ENCODE assay signal across 8 mouse cellular contexts in the genomic region with DNA sequence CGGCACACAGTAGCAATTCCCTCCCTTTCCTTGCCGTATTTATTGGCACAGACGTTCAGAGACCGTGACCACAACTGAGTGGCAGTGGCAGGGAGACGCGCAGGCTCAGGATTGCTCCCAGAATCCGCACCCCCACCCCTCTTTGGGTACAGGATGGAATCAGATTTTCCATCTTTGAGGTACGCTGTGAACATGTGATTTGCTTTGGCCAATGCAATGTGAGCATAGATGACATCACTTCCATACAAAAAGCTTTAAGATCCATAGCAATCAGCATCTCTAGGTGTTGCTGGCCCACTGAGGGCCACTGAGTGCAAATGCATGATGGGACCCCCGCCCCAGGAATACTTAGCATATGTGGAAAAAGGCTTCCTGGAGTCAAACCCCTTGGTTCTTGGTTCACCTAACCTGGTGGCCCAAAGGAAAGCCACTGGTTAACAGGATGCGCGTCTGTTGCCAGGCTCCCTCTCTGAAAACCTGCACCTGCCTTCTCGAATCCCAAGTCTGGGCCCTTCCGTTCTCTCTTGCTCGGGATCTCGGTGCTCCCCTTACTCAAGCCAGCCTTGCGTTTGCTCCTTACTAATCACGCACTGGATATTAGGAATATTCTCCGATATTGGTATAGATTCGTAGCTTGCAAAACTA. TPM values are rescaled to one million over a fixed set of nuclear protein-coding genes. Genes with fewer than 3 reads are reported as not detected.
DNase-seq lines count a peak whose midpoint lies in the region; ATAC-seq and TF ChIP-seq lines count a peak whose summit lies in the region.

No protein-coding gene starts in this region.

- ATAC-seq in forebrain, embryonic 11.5 days (replicated peaks; ENCODE audit: low FRiP score): peak; percentile 29; the same call in 1 of the 2 replicates
- no peak for ATAC-seq in intestine, embryonic 16.5 days
- ATAC-seq in liver, embryonic 14.5 days (ENCODE audit: insufficient read depth): no peak

- no peaks in the 10 kb centered on the region for H3K27me3 ChIP-seq in forebrain, embryonic 11.5 days (ENCODE audit: control insufficient read depth, insufficient read depth, low read length)
- H3K27me3 ChIP-seq in intestine, embryonic 16.5 days (replicated peaks; ENCODE audit: control insufficient read depth, insufficient read depth, low read length): no peaks in the 10 kb centered on the region
- H3K27me3 ChIP-seq in liver, embryonic 14.5 days (ENCODE audit: control insufficient read depth, insufficient read depth, low read length): no peaks in the 10 kb centered on the region; the same call in none of the 2 replicates

- H3K9me3 ChIP-seq in ES-E14 (ENCODE audit: control insufficient read depth, insufficient read depth, low read depth, low read length): no peaks in the 10 kb centered on the region
- no peaks in the 10 kb centered on the region for H3K9me3 ChIP-seq in forebrain, embryonic 11.5 days (ENCODE audit: control insufficient read depth, low read length)
- no peaks in the 10 kb centered on the region for H3K9me3 ChIP-seq in intestine, embryonic 16.5 days (ENCODE audit: control insufficient read depth, low read length)
- no peaks in the 10 kb centered on the region for H3K9me3 ChIP-seq in liver, embryonic 14.5 days (ENCODE audit: control insufficient read depth, low read length)

- no peaks in the 10 kb centered on the region for H3K36me3 ChIP-seq in ES-E14 (ENCODE audit: control insufficient read depth, insufficient read depth, low read length, poor library complexity, severe bottlenecking)
- no peaks in the 10 kb centered on the region for H3K36me3 ChIP-seq in forebrain, embryonic 11.5 days (ENCODE audit: control insufficient read depth, insufficient read depth, low read length)
- H3K36me3 ChIP-seq in intestine, embryonic 16.5 days (ENCODE audit: control insufficient read depth, insufficient read depth, low read length): no peaks in the 10 kb centered on the region
- H3K36me3 ChIP-seq in liver, embryonic 14.5 days (replicated peaks; ENCODE audit: control insufficient read depth, insufficient read depth, low read depth): no peaks in the 10 kb centered on the region

- peaks cover 2 to 10% of the 10 kb centered on the region in 2 experiments for H3K4me1 ChIP-seq in ES-E14 (ENCODE audit: control insufficient read depth in 2 of 2, insufficient read depth in 2 of 2, low read length in 2 of 2, poor library complexity in 1 of 2)
- H3K4me1 ChIP-seq in forebrain, embryonic 11.5 days (replicated peaks; ENCODE audit: control insufficient read depth, insufficient read depth, low read length): peaks cover 2% of the 10 kb centered on the region; the same call in 1 of the 2 replicates
- H3K4me1 ChIP-seq in intestine, embryonic 16.5 days (ENCODE audit: control insufficient read depth, insufficient read depth, low read length): peaks cover 14% of the 10 kb centered on the region
- H3K4me1 ChIP-seq in liver, embryonic 14.5 days (replicated peaks; ENCODE audit: control insufficient read depth in 2 of 2, insufficient read depth in 2 of 2, low read length in 1 of 2): peaks cover 0 to 8% of the 10 kb centered on the region in 2 experiments; a peak in 2 of 4 replicates

- peak overlapping the region; percentile 64 for H3K27ac ChIP-seq in ES-E14 (ENCODE audit: insufficient read depth, low read depth, low read length, poor library complexity, severe bottlenecking)
- no peak overlapping the region for H3K27ac ChIP-seq in forebrain, embryonic 11.5 days (ENCODE audit: low read depth, low read length)
- no peak overlapping the region for H3K27ac ChIP-seq in intestine, embryonic 16.5 days (ENCODE audit: low read length)
- H3K27ac ChIP-seq in liver, embryonic 14.5 days: no peak overlapping the region

- peak overlapping the region; percentile 57 for H3K9ac ChIP-seq in ES-E14 (ENCODE audit: insufficient read depth, low read depth, low read length, poor library complexity, severe bottlenecking)
- peak overlapping the region; percentile 61 for H3K9ac ChIP-seq in forebrain, embryonic 11.5 days (ENCODE audit: low read length)
- peak overlapping the region; percentile 37; the same call in 1 of the 2 replicates for H3K9ac ChIP-seq in intestine, embryonic 16.5 days (ENCODE audit: low read depth, low read length)
- no peak overlapping the region for H3K9ac ChIP-seq in liver, embryonic 14.5 days (replicated peaks)

- TF ChIP-seq EP300 in liver, embryonic 14.5 days (IDR thresholded peaks at IDR 0.05; ENCODE audit: low read depth): no peak

- H3K4me3 ChIP-seq in ES-E14 (ENCODE audit: insufficient read depth in 1 of 2, low read depth in 1 of 2, low read length in 2 of 2, poor library complexity in 1 of 2, severe bottlenecking in 1 of 2): peak overlapping the region; percentile 26 to 48
- H3K4me3 ChIP-seq in forebrain, embryonic 11.5 days (ENCODE audit: low read depth, low read length): peak overlapping the region; percentile 40
- peak overlapping the region; percentile 54 for H3K4me3 ChIP-seq in intestine, embryonic 16.5 days (ENCODE audit: low read length)
- H3K4me3 ChIP-seq in liver, embryonic 14.5 days (ENCODE audit: insufficient read depth in 1 of 2, low read depth in 2 of 2, low read length in 2 of 2): no peak overlapping the region

- no peak for TF ChIP-seq CTCF in liver, embryonic 14.5 days (IDR thresholded peaks at IDR 0.05; ENCODE audit: low read depth)

- H3K4me2 ChIP-seq in forebrain, embryonic 11.5 days (ENCODE audit: low read depth, low read length, severe bottlenecking): peak overlapping the region; percentile 50
- peak overlapping the region; percentile 66 for H3K4me2 ChIP-seq in intestine, embryonic 16.5 days (ENCODE audit: low read depth, low read length)
- H3K4me2 ChIP-seq in liver, embryonic 14.5 days (ENCODE audit: low read depth): peak overlapping the region; percentile 71

- intact Hi-C loops in heart, postnatal 36 days (cut with DNase I): loop anchor here (1.0 to 5.0 kb wide), 2 partner anchors 50 to 130 kb away; no protein-coding TSS in a partner anchor

- whole genome bisulfite sequencing in forebrain, embryonic 11.5 days: 31% methylated on average over 19 of the region's 19 CpGs
- 24% methylated on average over 19 of the region's 19 CpGs for WGBS in intestine, embryonic 16.5 days
- 30% methylated on average over 19 of the region's 19 CpGs for WGBS in liver, embryonic 14.5 days (ENCODE audit: insufficient replicate concordance)

- peak; percentile 22 to 41 for DNase-seq in heart, adult 9 months (ENCODE audit: low spot score in 2 of 2)
- DNase-seq in heart, postnatal 36 days: no peak
- DNase-seq in ES-E14 (ENCODE audit: low read depth, low spot score): no peak
- DNase-seq in forebrain, embryonic 11.5 days (ENCODE audit: low spot score): no peak
- DNase-seq in liver, embryonic 14.5 days (ENCODE audit: low read depth in 3 of 3, low spot score in 3 of 3): no peak
- DNase-seq in right cerebral cortex, postnatal 4 days: peak; percentile 70
- DNase-seq in thymus, postnatal 36 days: no peak

- in situ Hi-C loops in ES-E14 (cut with MboI; ENCODE audit: low sequenced_read_pairs in 2 of 2, unreplicated experiment in 2 of 2): no loop called here

TF ChIP-seq in ES-E14, 5 proteins besides CTCF, POLR2A, EP300 and RAD21:
- TF ChIP-seq MAFK (IDR thresholded peaks at IDR 0.05; ENCODE audit: insufficient read depth, low read depth, low read length) (no peak), CHD2 (IDR thresholded peaks at IDR 0.05; ENCODE audit: low read depth, low read length) (no peak), ZC3H11A (IDR thresholded peaks at IDR 0.05; ENCODE audit: borderline replicate concordance, low read depth, low read length) (no peak), HCFC1 (IDR thresholded peaks at IDR 0.05; ENCODE audit: borderline replicate concordance, insufficient read depth, low read length) (no peak)

RNA-seq across cellular contexts. Expression of a gene that starts 8.7 kb away (rescaled TPM):
- 1 to 10 TPM; 7.7 to 7.8 TPM for total RNA-seq in heart, postnatal 36 days (2021)
- total RNA-seq in ES-E14 (2012; rRNA removed): 39.9 and 42.4 TPM in 2 replicates
- 10.0 and 10.6 TPM in 2 replicates for polyA plus RNA-seq in forebrain, embryonic 11.5 days (2014; fragmentation: Nextera tagmentation; extraction: Ambion mirVana)
- 12.9 and 16.2 TPM in 2 replicates for polyA plus RNA-seq in intestine, embryonic 16.5 days (2015; fragmentation: Nextera tagmentation; extraction: Ambion mirVana)
- 23.5 and 29.8 TPM in 2 replicates for polyA plus RNA-seq in liver, embryonic 14.5 days (2012; rRNA removed)
- 34.3 and 35.9 TPM in 2 replicates for polyA plus RNA-seq in liver, embryonic 14.5 days (2014; fragmentation: Nextera tagmentation; extraction: Ambion mirVana)

RNA-seq across cellular contexts. Expression of a gene that starts 48.3 kb away (rescaled TPM):
- total RNA-seq in heart, postnatal 36 days (2021): 10 to 100 TPM; 25.8 to 29.7 TPM
- total RNA-seq in ES-E14 (2012; rRNA removed): 28.2 and 30.1 TPM in 2 replicates
- polyA plus RNA-seq in forebrain, embryonic 11.5 days (2014; fragmentation: Nextera tagmentation; extraction: Ambion mirVana): 31.2 and 32.3 TPM in 2 replicates
- 31.4 and 31.6 TPM in 2 replicates for polyA plus RNA-seq in intestine, embryonic 16.5 days (2015; fragmentation: Nextera tagmentation; extraction: Ambion mirVana)
- polyA plus RNA-seq in liver, embryonic 14.5 days (2012; rRNA removed): 7.2 and 7.7 TPM in 2 replicates
- 2.9 and 3.7 TPM in 2 replicates for polyA plus RNA-seq in liver, embryonic 14.5 days (2014; fragmentation: Nextera tagmentation; extraction: Ambion mirVana)

RNA-seq across cellular contexts. Expression of a gene that starts 48.7 kb away (rescaled TPM):
- total RNA-seq in heart, postnatal 36 days (2021): under 1 TPM in 1 of 2 experiments, not detected in 1; 0.30 TPM
- 3.4 and 9.3 TPM in 2 replicates for total RNA-seq in ES-E14 (2012; rRNA removed)
- polyA plus RNA-seq in forebrain, embryonic 11.5 days (2014; fragmentation: Nextera tagmentation; extraction: Ambion mirVana): not detected in 2 replicates
- not detected in 2 replicates for polyA plus RNA-seq in intestine, embryonic 16.5 days (2015; fragmentation: Nextera tagmentation; extraction: Ambion mirVana)
- polyA plus RNA-seq in liver, embryonic 14.5 days (2012; rRNA removed): not detected in 2 replicates
- polyA plus RNA-seq in liver, embryonic 14.5 days (2014; fragmentation: Nextera tagmentation; extraction: Ambion mirVana): 0.08 TPM in 1 of 2 replicates, not detected in the other

Comparison
In these comparisons a context has a peak if more than half of its experiments do, and no peak if none do; other contexts are left out.
1. DNase-seq: peak in heart, adult 9 months (2 of 2) and right cerebral cortex, postnatal 4 days (single experiment); none in heart, postnatal 36 days (0 of 2), ES-E14 (single experiment), forebrain, embryonic 11.5 days (single experiment), liver, embryonic 14.5 days (0 of 3) and thymus, postnatal 36 days (0 of 2).
2. H3K4me3 ChIP-seq: peak in ES-E14 (2 of 2), forebrain, embryonic 11.5 days (single experiment) and intestine, embryonic 16.5 days (single experiment); none in liver, embryonic 14.5 days (0 of 2).
3. Peak in every context shown above with its lines, with median percentiles within 50 percentile points of each other: H3K4me2 ChIP-seq.